11 mouse cellular contexts compared by ENCODE assay signal in the genomic region with DNA sequence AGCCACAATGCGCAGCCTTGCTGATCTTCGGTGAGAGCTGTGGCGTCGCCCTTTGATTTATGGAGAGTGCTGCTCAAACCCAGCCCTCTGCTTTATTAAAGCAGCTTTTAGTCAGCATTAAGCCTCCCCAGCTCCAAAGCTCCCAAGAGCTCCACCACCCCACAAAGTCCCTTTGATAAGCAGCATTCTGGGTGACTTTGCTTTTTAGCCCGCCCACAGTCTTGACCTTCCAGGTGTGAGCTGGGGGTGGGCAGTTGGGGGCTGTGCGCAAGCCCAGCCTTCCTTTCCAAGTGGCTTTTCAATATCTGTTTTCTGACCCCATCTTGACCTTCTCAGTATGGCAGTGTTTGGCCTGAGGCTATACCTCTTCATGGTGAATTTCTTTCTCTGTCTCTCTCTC. TPM values are rescaled to one million over a fixed set of nuclear protein-coding genes. Genes with fewer than 3 reads are reported as not detected.
DNase-seq lines count a peak whose midpoint lies in the region; ATAC-seq and TF ChIP-seq lines count a peak whose summit lies in the region.
"Had no signal": no experiment of that assay in that cellular context is flagged by ENCODE, and none has a peak within 500 bp of the region (broad histone marks: within the 10 kb centered on the region; RNA-seq: fewer than 3 reads in every experiment).

No protein-coding gene starts in this region.

- no peaks in the 10 kb centered on the region for H3K9me3 ChIP-seq in hindbrain, embryonic 10.5 days
- H3K9me3 ChIP-seq in hindbrain, postnatal 0 days (ENCODE audit: low read length) = no peaks in the 10 kb centered on the region
- no peaks in the 10 kb centered on the region for H3K9me3 ChIP-seq in embryonic facial prominence, embryonic 11.5 days (replicated peaks; ENCODE audit: control insufficient read depth, low read length)
- no peaks in the 10 kb centered on the region for H3K9me3 ChIP-seq in midbrain, embryonic 13.5 days
- H3K9me3 ChIP-seq: forebrain, embryonic 15.5 days had no signal

- H3K36me3 ChIP-seq in hindbrain, embryonic 10.5 days = no peaks in the 10 kb centered on the region
- no peaks in the 10 kb centered on the region for H3K36me3 ChIP-seq in hindbrain, postnatal 0 days (ENCODE audit: insufficient read depth, low read length)
- no peaks in the 10 kb centered on the region for H3K36me3 ChIP-seq in embryonic facial prominence, embryonic 11.5 days (replicated peaks; ENCODE audit: control insufficient read depth, insufficient read depth, low read depth, low read length)
- no peaks in the 10 kb centered on the region for H3K36me3 ChIP-seq in midbrain, embryonic 13.5 days
- H3K36me3 ChIP-seq: forebrain, embryonic 15.5 days had no signal

- no peak overlapping the region for H3K9ac ChIP-seq in hindbrain, postnatal 0 days (replicated peaks; ENCODE audit: low read length)
- no peak overlapping the region for H3K9ac ChIP-seq in embryonic facial prominence, embryonic 11.5 days (replicated peaks; ENCODE audit: low read length)
- no peak overlapping the region for H3K9ac ChIP-seq in midbrain, embryonic 13.5 days (replicated peaks)
- H3K9ac ChIP-seq: forebrain, embryonic 15.5 days had no signal

- H3K27me3 ChIP-seq in hindbrain, embryonic 10.5 days (ENCODE audit: insufficient read depth, poor library complexity, severe bottlenecking) = no peaks in the 10 kb centered on the region
- H3K27me3 ChIP-seq in hindbrain, postnatal 0 days (ENCODE audit: insufficient read depth, low read length) = no peaks in the 10 kb centered on the region
- H3K27me3 ChIP-seq in embryonic facial prominence, embryonic 11.5 days (ENCODE audit: control insufficient read depth, insufficient read depth, low read length) = no peaks in the 10 kb centered on the region
- no peaks in the 10 kb centered on the region for H3K27me3 ChIP-seq in midbrain, embryonic 13.5 days
- H3K27me3 ChIP-seq: CH12.LX; forebrain, embryonic 15.5 days had no signal

- H3K27ac ChIP-seq in hindbrain, embryonic 10.5 days = peak overlapping the region; percentile 62; the same call in 1 of the 2 replicates
- no peak overlapping the region for H3K27ac ChIP-seq in hindbrain, postnatal 0 days
- H3K27ac ChIP-seq in embryonic facial prominence, embryonic 11.5 days (replicated peaks; ENCODE audit: low read depth, low read length) = no peak overlapping the region
- no peak overlapping the region for H3K27ac ChIP-seq in midbrain, embryonic 13.5 days
- H3K27ac ChIP-seq: forebrain, embryonic 15.5 days had no signal

- H3K4me2 ChIP-seq in hindbrain, postnatal 0 days (ENCODE audit: low read depth, low read length) = no peak overlapping the region
- H3K4me2 ChIP-seq in embryonic facial prominence, embryonic 11.5 days (ENCODE audit: low read depth, low read length) = no peak overlapping the region
- H3K4me2 ChIP-seq in midbrain, embryonic 13.5 days (replicated peaks) = no peak overlapping the region
- H3K4me2 ChIP-seq: forebrain, embryonic 15.5 days had no signal

- peaks cover 26% of the 10 kb centered on the region for H3K4me1 ChIP-seq in hindbrain, embryonic 10.5 days (replicated peaks)
- no peaks in the 10 kb centered on the region for H3K4me1 ChIP-seq in hindbrain, postnatal 0 days (ENCODE audit: insufficient read depth, low read length)
- peaks cover 7% of the 10 kb centered on the region for H3K4me1 ChIP-seq in embryonic facial prominence, embryonic 11.5 days (ENCODE audit: control insufficient read depth, insufficient read depth, low read length)
- peaks cover 9% of the 10 kb centered on the region for H3K4me1 ChIP-seq in midbrain, embryonic 13.5 days (replicated peaks)
- H3K4me1 ChIP-seq: forebrain, embryonic 15.5 days had no signal

- no peak for ATAC-seq in hindbrain, postnatal 0 days
- ATAC-seq in embryonic facial prominence, embryonic 11.5 days (replicated peaks; ENCODE audit: insufficient number of reproducible peaks, low FRiP score, low TSS enrichment, low read depth) = no peak; the same call in 1 of the 2 replicates
- peak; percentile 48 for ATAC-seq in midbrain, embryonic 13.5 days
- ATAC-seq: forebrain, embryonic 15.5 days had no signal

- WGBS in hindbrain, embryonic 10.5 days = 18% methylated on average over 6 of the region's 6 CpGs
- 43% methylated on average over 6 of the region's 6 CpGs for WGBS in hindbrain, postnatal 0 days
- 18% methylated on average over 6 of the region's 6 CpGs for WGBS in embryonic facial prominence, embryonic 11.5 days
- 17% methylated on average over 6 of the region's 6 CpGs for WGBS in midbrain, embryonic 13.5 days

- H3K4me3 ChIP-seq in hindbrain, embryonic 10.5 days = no peak overlapping the region
- H3K4me3 ChIP-seq in hindbrain, postnatal 0 days (ENCODE audit: low read length) = no peak overlapping the region
- no peak overlapping the region for H3K4me3 ChIP-seq in embryonic facial prominence, embryonic 11.5 days (ENCODE audit: low read depth, low read length)
- H3K4me3 ChIP-seq in midbrain, embryonic 13.5 days (replicated peaks) = no peak overlapping the region
- H3K4me3 ChIP-seq: forebrain, embryonic 15.5 days had no signal

- DNase-seq in hindbrain, embryonic 10.5 days (ENCODE audit: low spot score) = peak; percentile 45
- DNase-seq in hindbrain, postnatal 0 days (ENCODE audit: low spot score) = no peak
- peak; percentile 55 for DNase-seq in brain, embryonic 14.5 days (ENCODE audit: low read depth)
- DNase-seq in embryonic facial prominence, embryonic 11.5 days (ENCODE audit: low spot score) = peak; percentile 51
- no peak for DNase-seq in thymus, postnatal 4 days
- DNase-seq in ovary, postnatal 10 days (ENCODE audit: low spot score) = no peak
- DNase-seq: heart, postnatal 14 days; lung, adult 2 months had no signal

- TF ChIP-seq CTCF in hindbrain, postnatal 0 days (IDR thresholded peaks at IDR 0.05; ENCODE audit: low read depth) = no peak
- no peak for TF ChIP-seq CTCF in brain, embryonic 14.5 days (IDR thresholded peaks at IDR 0.05; ENCODE audit: borderline replicate concordance, extremely low read depth, insufficient read depth, insufficient read length)

- no peak for TF ChIP-seq POLR2A in brain, embryonic 14.5 days (IDR thresholded peaks at IDR 0.05; ENCODE audit: borderline replicate concordance, extremely low read depth, insufficient read depth, insufficient read length, poor library complexity, severe bottlenecking)

RNA-seq across cellular contexts. Expression of a gene that starts 55.0 kb away (rescaled TPM):
- polyA plus RNA-seq in hindbrain, embryonic 10.5 days (2016; fragmentation: Nextera tagmentation; extraction: Ambion mirVana) = 21.8 and 23.1 TPM in 2 replicates
- total RNA-seq in hindbrain, postnatal 0 days (2014; rRNA removed) = 48.7 and 53.8 TPM in 2 replicates
- 15.6 and 17.4 TPM in 2 replicates for polyA plus RNA-seq in hindbrain, postnatal 0 days (2015; fragmentation: Nextera tagmentation; extraction: Ambion mirVana)
- polyA plus RNA-seq in brain, embryonic 14.5 days (2012; rRNA removed) = 53.3 and 66.5 TPM in 2 replicates
- polyA plus RNA-seq in embryonic facial prominence, embryonic 11.5 days (2014; fragmentation: Nextera tagmentation; extraction: Ambion mirVana) = 20.2 and 23.7 TPM in 2 replicates
- 15.9 and 18.7 TPM in 2 replicates for polyA plus RNA-seq in midbrain, embryonic 13.5 days (2015; fragmentation: Nextera tagmentation; extraction: Ambion mirVana)

Comparison
In these comparisons a context has a peak if more than half of its experiments do, and no peak if none do; other contexts are left out.
1. DNase-seq: peak in hindbrain, embryonic 10.5 days (single experiment), brain, embryonic 14.5 days (single experiment) and embryonic facial prominence, embryonic 11.5 days (single experiment); none in hindbrain, postnatal 0 days (single experiment), thymus, postnatal 4 days (single experiment) and ovary, postnatal 10 days (single experiment).